Mouse (Mus musculus): ENCODE measurements at regions not wholly inside any gene's neighbourhood (a gene's known extent, or its start where the extent isn't known, plus 50 kb on each side); places are given as distances from the start of the nearest gene placed in this dataset.

DNA sequence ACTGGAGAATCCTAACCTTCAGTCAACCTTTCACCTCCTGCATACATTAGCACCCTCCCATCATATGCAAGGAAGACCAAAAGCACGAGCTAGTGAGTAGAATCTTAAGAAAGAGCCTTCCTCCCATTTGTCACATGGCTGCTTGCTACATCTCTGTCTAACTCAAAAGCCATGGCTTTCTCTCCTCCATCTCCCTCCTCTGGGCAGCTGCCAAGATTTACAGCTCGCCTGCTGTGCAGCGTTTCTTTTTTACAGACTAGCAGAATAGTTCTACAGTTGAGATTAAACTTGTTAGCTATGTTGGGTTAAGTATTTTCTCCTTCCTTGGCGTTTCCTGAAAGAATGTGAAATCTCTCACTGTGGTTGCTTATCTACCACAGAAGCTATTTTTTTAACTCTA is 168.3 kb upstream of the Mctp2 start:
- H3K27me3 ChIP-seq (replicated peaks) = no peaks in the 10 kb centered on the region
- 28% methylated on average over 4 of the region's 4 CpGs for WGBS
- H3K27ac ChIP-seq (replicated peaks) = no peak overlapping the region
- no peak overlapping the region for H3K4me2 ChIP-seq
- ATAC-seq (ENCODE audit: low FRiP score) = no peak
- no peak overlapping the region for H3K4me3 ChIP-seq (replicated peaks)
- no peaks in the 10 kb centered on the region for H3K36me3 ChIP-seq
- H3K4me1 ChIP-seq = no peaks in the 10 kb centered on the region
- H3K9me3 ChIP-seq (replicated peaks) = no peaks in the 10 kb centered on the region
- H3K9ac ChIP-seq (replicated peaks) = no peak overlapping the region

- H3K36me3 ChIP-seq = no peaks in the 10 kb centered on the region
- no peak overlapping the region for H3K4me2 ChIP-seq
- no peaks in the 10 kb centered on the region for H3K27me3 ChIP-seq (replicated peaks)
- H3K4me3 ChIP-seq (replicated peaks) = no peak overlapping the region
- no peaks in the 10 kb centered on the region for H3K9me3 ChIP-seq (replicated peaks)
- no peak overlapping the region for H3K27ac ChIP-seq (replicated peaks)
- no peak for ATAC-seq (ENCODE audit: low FRiP score)
- 85% methylated on average over 1 of the region's 1 CpGs for WGBS
- no peak overlapping the region for H3K9ac ChIP-seq (replicated peaks)
- H3K4me1 ChIP-seq = no peaks in the 10 kb centered on the region
Observed at GRCm38 (mm10) chr7:72478936-72479335, 172.5 kb upstream of the Mctp2 start.

GRCm38 (mm10) chr7:72481275-72481674 is 174.9 kb upstream of the Mctp2 start:
- no peak overlapping the region for H3K27ac ChIP-seq (replicated peaks)
- no peak for ATAC-seq (ENCODE audit: low FRiP score)

GRCm38 (mm10) chr7:72490161-72490560 is 183.8 kb upstream of the Mctp2 start:
- Histone ChIP-seq H3K4me3 (replicated peaks) (no peak overlapping the region), H3K27ac (replicated peaks) (no peak overlapping the region), H3K9me3 (replicated peaks) (no peaks in the 10 kb centered on the region), H3K36me3 (no peaks in the 10 kb centered on the region), H3K9ac (replicated peaks) (no peak overlapping the region), H3K4me1 (no peaks in the 10 kb centered on the region), H3K27me3 (replicated peaks) (no peaks in the 10 kb centered on the region), H3K4me2 (no peak overlapping the region)
- ATAC-seq (ENCODE audit: low FRiP score) = no peak

More at GRCm38 (mm10) chr7:72481275-72481674, 174.9 kb upstream of the Mctp2 start:
- Histone ChIP-seq H3K9me3 (replicated peaks) (no peaks in the 10 kb centered on the region), H3K4me2 (no peak overlapping the region), H3K4me3 (replicated peaks) (no peak overlapping the region), H3K9ac (replicated peaks) (no peak overlapping the region), H3K4me1 (no peaks in the 10 kb centered on the region), H3K36me3 (no peaks in the 10 kb centered on the region), H3K27me3 (replicated peaks) (no peaks in the 10 kb centered on the region)
- WGBS = 92% methylated on average over 2 of the region's 2 CpGs

DNA sequence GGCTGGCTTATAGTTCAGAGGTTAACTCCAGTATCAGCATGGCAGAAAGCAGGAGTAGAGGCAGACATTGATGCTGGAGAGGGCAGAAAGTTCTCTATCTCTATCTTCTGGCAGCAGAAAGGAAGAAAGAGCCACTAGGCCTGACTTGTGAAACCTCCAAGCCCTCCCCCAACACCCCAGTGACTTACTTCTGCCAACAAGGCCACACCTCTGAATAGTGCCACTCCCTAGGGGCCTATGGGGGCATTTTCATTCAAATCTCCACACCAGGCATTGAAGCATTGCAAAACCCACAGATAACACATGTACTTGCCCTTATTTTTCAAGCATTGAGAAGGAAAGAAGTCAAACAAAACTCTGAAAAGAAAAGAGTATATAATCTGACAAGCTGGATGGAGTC is 186.9 kb upstream of the Mctp2 start:
- Histone ChIP-seq H3K4me2 (no peak overlapping the region), H3K4me1 (no peaks in the 10 kb centered on the region), H3K27ac (replicated peaks) (no peak overlapping the region), H3K36me3 (no peaks in the 10 kb centered on the region), H3K27me3 (replicated peaks) (no peaks in the 10 kb centered on the region), H3K9ac (replicated peaks) (no peak overlapping the region), H3K9me3 (replicated peaks) (no peaks in the 10 kb centered on the region), H3K4me3 (replicated peaks) (no peak overlapping the region)
- no peak for ATAC-seq (ENCODE audit: low FRiP score)

DNA sequence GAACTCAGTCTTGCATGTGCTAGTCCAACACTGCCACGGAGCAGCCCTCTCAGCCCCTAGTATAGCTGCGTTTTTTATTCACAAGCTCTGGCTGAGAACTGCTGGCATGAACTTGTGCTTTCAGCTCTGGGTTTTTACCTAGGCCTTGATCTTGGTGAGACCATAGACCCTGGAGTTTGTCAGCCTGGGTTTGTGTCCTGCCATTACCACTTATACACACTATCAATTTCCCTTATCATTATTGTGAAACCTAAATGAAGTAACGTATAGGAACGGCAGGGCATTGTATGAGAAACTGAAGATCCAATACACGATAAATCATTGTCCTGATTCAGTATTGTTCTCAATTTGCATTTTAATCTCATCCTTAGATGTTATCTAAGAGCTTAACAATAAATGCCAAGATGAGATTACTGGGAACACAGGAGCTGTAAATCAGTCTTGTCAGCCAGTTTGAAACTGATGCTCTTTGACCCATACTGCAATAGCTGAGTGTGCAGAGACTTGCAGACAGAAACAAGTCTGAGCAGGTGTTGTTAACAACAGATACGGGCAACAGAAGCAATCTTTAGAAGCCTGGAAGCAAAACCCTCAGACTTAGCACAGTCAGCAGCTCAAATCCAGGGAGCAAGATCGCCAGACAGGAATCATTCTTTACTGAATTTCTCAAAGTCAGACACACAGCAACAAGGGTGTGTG is 190.7 kb upstream of the Mctp2 start:
- Histone ChIP-seq H3K9me3 (replicated peaks) (no peaks in the 10 kb centered on the region), H3K27ac (replicated peaks) (no peak overlapping the region), H3K4me2 (no peak overlapping the region), H3K9ac (replicated peaks) (no peak overlapping the region), H3K36me3 (no peaks in the 10 kb centered on the region), H3K4me1 (no peaks in the 10 kb centered on the region), H3K27me3 (replicated peaks) (no peaks in the 10 kb centered on the region), H3K4me3 (replicated peaks) (no peak overlapping the region)
- 31% methylated on average over 7 of the region's 7 CpGs for WGBS
- ATAC-seq (ENCODE audit: low FRiP score) = no peak

GRCm38 (mm10) chr7:72498562-72499230 is 192.3 kb upstream of the Mctp2 start:
- no peaks in the 10 kb centered on the region for H3K36me3 ChIP-seq
- no peaks in the 10 kb centered on the region for H3K27me3 ChIP-seq (replicated peaks)
- no peaks in the 10 kb centered on the region for H3K4me1 ChIP-seq
- H3K27ac ChIP-seq (replicated peaks) = no peak overlapping the region
- H3K9me3 ChIP-seq (replicated peaks) = no peaks in the 10 kb centered on the region
- H3K4me2 ChIP-seq = no peak overlapping the region
- no peak overlapping the region for H3K4me3 ChIP-seq (replicated peaks)
- WGBS = 67% methylated on average over 4 of the region's 4 CpGs
- no peak overlapping the region for H3K9ac ChIP-seq (replicated peaks)
- ATAC-seq (ENCODE audit: low FRiP score) = no peak

DNA sequence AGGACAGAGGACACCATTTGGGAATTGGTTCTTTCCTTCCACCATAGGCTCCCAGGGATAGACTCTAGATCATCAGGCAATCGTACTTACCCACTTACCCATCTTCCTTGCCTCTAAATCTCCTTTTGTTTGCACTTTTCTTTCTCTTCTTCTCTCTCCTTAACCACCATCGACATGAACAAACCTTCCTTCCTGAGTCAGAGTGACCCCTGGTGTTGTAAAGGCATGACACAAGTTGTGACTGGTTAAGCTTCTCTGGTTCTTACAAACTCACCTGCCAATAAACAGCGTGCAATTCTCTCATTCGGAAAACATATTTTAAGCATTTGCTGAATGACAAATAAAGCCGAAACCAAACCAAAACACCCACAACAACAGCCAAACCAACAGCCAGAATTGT is 193.4 kb upstream of the Mctp2 start:
- Histone ChIP-seq H3K27ac (replicated peaks) (no peak overlapping the region), H3K36me3 (no peaks in the 10 kb centered on the region), H3K4me2 (no peak overlapping the region), H3K9me3 (replicated peaks) (no peaks in the 10 kb centered on the region), H3K4me3 (replicated peaks) (no peak overlapping the region), H3K27me3 (replicated peaks) (no peaks in the 10 kb centered on the region), H3K9ac (replicated peaks) (no peak overlapping the region), H3K4me1 (no peaks in the 10 kb centered on the region)
- WGBS = 75% methylated on average over 5 of the region's 5 CpGs
- no peak for ATAC-seq (ENCODE audit: low FRiP score)

GRCm38 (mm10) chr7:72500190-72500589 is 193.8 kb upstream of the Mctp2 start:
- Histone ChIP-seq H3K27me3 (replicated peaks) (no peaks in the 10 kb centered on the region), H3K4me2 (no peak overlapping the region), H3K36me3 (no peaks in the 10 kb centered on the region), H3K4me1 (no peaks in the 10 kb centered on the region), H3K9me3 (replicated peaks) (no peaks in the 10 kb centered on the region), H3K9ac (replicated peaks) (no peak overlapping the region), H3K4me3 (replicated peaks) (no peak overlapping the region), H3K27ac (replicated peaks) (no peak overlapping the region)
- no peak for ATAC-seq (ENCODE audit: low FRiP score)
- 73% methylated on average over 3 of the region's 3 CpGs for WGBS

GRCm38 (mm10) chr7:72500996-72501395 is 194.6 kb upstream of the Mctp2 start:
- Histone ChIP-seq H3K27ac (replicated peaks) (no peak overlapping the region), H3K36me3 (no peaks in the 10 kb centered on the region), H3K4me1 (no peaks in the 10 kb centered on the region), H3K4me3 (replicated peaks) (no peak overlapping the region), H3K9ac (replicated peaks) (no peak overlapping the region), H3K4me2 (no peak overlapping the region), H3K27me3 (replicated peaks) (no peaks in the 10 kb centered on the region), H3K9me3 (replicated peaks) (no peaks in the 10 kb centered on the region)
- WGBS = 28% methylated on average over 6 of the region's 6 CpGs
- no peak for ATAC-seq (ENCODE audit: low FRiP score)

GRCm38 (mm10) chr7:72501431-72501830 is 195.0 kb upstream of the Mctp2 start:
- WGBS = 54% methylated on average over 3 of the region's 3 CpGs
- Histone ChIP-seq H3K4me2 (no peak overlapping the region), H3K9me3 (replicated peaks) (no peaks in the 10 kb centered on the region), H3K4me1 (no peaks in the 10 kb centered on the region), H3K27ac (replicated peaks) (no peak overlapping the region), H3K27me3 (replicated peaks) (no peaks in the 10 kb centered on the region), H3K4me3 (replicated peaks) (no peak overlapping the region), H3K9ac (replicated peaks) (no peak overlapping the region), H3K36me3 (no peaks in the 10 kb centered on the region)
- ATAC-seq (ENCODE audit: low FRiP score) = no peak

GRCm38 (mm10) chr7:72503756-72504155 is 197.3 kb upstream of the Mctp2 start:
- no peak overlapping the region for H3K9ac ChIP-seq (replicated peaks)
- H3K4me3 ChIP-seq (replicated peaks) = no peak overlapping the region
- no peak overlapping the region for H3K4me2 ChIP-seq
- H3K4me1 ChIP-seq = no peaks in the 10 kb centered on the region
- no peaks in the 10 kb centered on the region for H3K9me3 ChIP-seq (replicated peaks)
- no peak overlapping the region for H3K27ac ChIP-seq (replicated peaks)
- no peaks in the 10 kb centered on the region for H3K27me3 ChIP-seq (replicated peaks)
- no peak for ATAC-seq (ENCODE audit: low FRiP score)
- no peaks in the 10 kb centered on the region for H3K36me3 ChIP-seq

All from neural tube, embryonic 15.5 days (tissue).